Mouse (Mus musculus) heart, postnatal 25 days (tissue): ENCODE results near the gene Pik3c2g. TPM values are rescaled to one million over a fixed set of nuclear protein-coding genes. Genes with fewer than 3 reads are reported as not detected.

ENCODE experiments used
- DNase-seq: peaks from one replicate; pipeline ENCODE4 v3.0.0; 2022; ENCODE audit warnings: low spot score
- intact Hi-C: fragments of 180-260 bp; cut with DNase I; formaldehyde crosslinking; loops from one replicate; pipeline ENCODE4 v1.15.1; 2025
- total RNA-seq, 2 experiments: library from RNA; stranded (reverse); gene quantifications; 2 replicates each; pipeline ENCODE4 v1.2.3; 2021

Gene Pik3c2g
- not detected for total RNA-seq

- DNase-seq: no peak
- intact Hi-C loops: no loop called here
Observed at GRCm38 (mm10) chr6:139586892-139587291, at the start of gene Pik3c2g. Pik3c2g (plus strand) TSS chr6:139587221.

- intact Hi-C loops: no loop called here
- no peak for DNase-seq
Observed at GRCm38 (mm10) chr6:139538469-139538868, 48.6 kb upstream of the Pik3c2g start.

- intact Hi-C loops: no loop called here
- DNase-seq: no peak
Observed at GRCm38 (mm10) chr6:139555537-139556179, 31.4 kb upstream of the Pik3c2g start.

- intact Hi-C loops: no loop called here
- no peak for DNase-seq
Observed at GRCm38 (mm10) chr6:139569211-139569610, 17.8 kb upstream of the Pik3c2g start.

- no peak for DNase-seq
- intact Hi-C loops: no loop called here
Observed at GRCm38 (mm10) chr6:139575854-139576253, 11.2 kb upstream of the Pik3c2g start.

GRCm38 (mm10) chr6:139576261-139577014 is 10.6 kb upstream of the Pik3c2g start:
- DNase-seq: no peak
- intact Hi-C loops: no loop called here

GRCm38 (mm10) chr6:139577026-139577861 is 9.8 kb upstream of the Pik3c2g start:
- no peak for DNase-seq
- intact Hi-C loops: no loop called here

- intact Hi-C loops: no loop called here
- no peak for DNase-seq
Observed at GRCm38 (mm10) chr6:139587478-139587877, 457 bp downstream of the Pik3c2g start.

GRCm38 (mm10) chr6:139588409-139588808 is 1.4 kb downstream of the Pik3c2g start:
- DNase-seq: no peak
- intact Hi-C loops: no loop called here

GRCm38 (mm10) chr6:139589291-139589690 is 2.3 kb downstream of the Pik3c2g start:
- DNase-seq: no peak
- intact Hi-C loops: no loop called here

GRCm38 (mm10) chr6:139589854-139590253 is 2.8 kb downstream of the Pik3c2g start:
- intact Hi-C loops: no loop called here
- DNase-seq: no peak

GRCm38 (mm10) chr6:139592081-139592480 is 5.1 kb downstream of the Pik3c2g start:
- intact Hi-C loops: no loop called here
- DNase-seq: no peak

GRCm38 (mm10) chr6:139596433-139596832 is 9.4 kb downstream of the Pik3c2g start:
- intact Hi-C loops: no loop called here
- DNase-seq: no peak

- intact Hi-C loops: no loop called here
- DNase-seq: no peak
Observed at GRCm38 (mm10) chr6:139599216-139599615, 12.2 kb downstream of the Pik3c2g start.

GRCm38 (mm10) chr6:139618774-139619173 is 31.8 kb downstream of the Pik3c2g start:
- intact Hi-C loops: no loop called here
- no peak for DNase-seq

- DNase-seq: no peak
- intact Hi-C loops: no loop called here
Observed at GRCm38 (mm10) chr6:139624756-139625155, 37.7 kb downstream of the Pik3c2g start.

- no peak for DNase-seq
- intact Hi-C loops: no loop called here
Observed at GRCm38 (mm10) chr6:139634561-139634960, 47.5 kb downstream of the Pik3c2g start.

GRCm38 (mm10) chr6:139655399-139655798 is 68.4 kb downstream of the Pik3c2g start:
- DNase-seq: no peak
- intact Hi-C loops: no loop called here

GRCm38 (mm10) chr6:139662462-139662861 is 75.4 kb downstream of the Pik3c2g start:
- DNase-seq: no peak
- intact Hi-C loops: no loop called here

- DNase-seq: no peak
- intact Hi-C loops: no loop called here
Observed at GRCm38 (mm10) chr6:139718416-139718984, 131.5 kb downstream of the Pik3c2g start.
